Mouse (Mus musculus): ENCODE results near the gene Asb7.

DNA sequence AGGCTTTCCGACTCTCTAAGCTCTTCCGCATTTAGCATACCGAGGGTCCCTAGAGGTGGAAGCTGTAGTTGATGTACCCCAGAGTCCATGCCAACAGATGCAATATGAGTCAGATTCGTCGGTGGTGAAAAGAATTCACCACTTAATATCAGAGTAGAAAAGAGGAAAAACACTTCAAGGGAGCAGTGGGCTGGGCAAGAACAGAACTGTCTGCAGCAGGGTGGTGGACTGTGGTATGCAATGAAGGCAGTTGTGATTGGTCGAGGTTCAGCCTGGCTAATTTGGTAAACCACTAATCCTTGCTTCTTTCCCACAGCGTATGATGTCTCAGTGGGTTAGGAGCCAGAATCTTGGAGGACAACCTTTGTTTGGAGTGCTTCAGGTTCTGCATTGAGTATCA lies 13.3 kb upstream of the Asb7 start:
- TF ChIP-seq CTCF (conservative IDR thresholded peaks at IDR 0.05; ENCODE audit: insufficient read depth, insufficient read length, low read depth, low read length) = no peak
- no peak for TF ChIP-seq POLR2A (IDR thresholded peaks at IDR 0.05; ENCODE audit: low read depth, low read length)

Data from kidney, adult 2 months (tissue).